Comparison of ENCODE assay signal across 9 mouse cellular contexts in the genomic region with DNA sequence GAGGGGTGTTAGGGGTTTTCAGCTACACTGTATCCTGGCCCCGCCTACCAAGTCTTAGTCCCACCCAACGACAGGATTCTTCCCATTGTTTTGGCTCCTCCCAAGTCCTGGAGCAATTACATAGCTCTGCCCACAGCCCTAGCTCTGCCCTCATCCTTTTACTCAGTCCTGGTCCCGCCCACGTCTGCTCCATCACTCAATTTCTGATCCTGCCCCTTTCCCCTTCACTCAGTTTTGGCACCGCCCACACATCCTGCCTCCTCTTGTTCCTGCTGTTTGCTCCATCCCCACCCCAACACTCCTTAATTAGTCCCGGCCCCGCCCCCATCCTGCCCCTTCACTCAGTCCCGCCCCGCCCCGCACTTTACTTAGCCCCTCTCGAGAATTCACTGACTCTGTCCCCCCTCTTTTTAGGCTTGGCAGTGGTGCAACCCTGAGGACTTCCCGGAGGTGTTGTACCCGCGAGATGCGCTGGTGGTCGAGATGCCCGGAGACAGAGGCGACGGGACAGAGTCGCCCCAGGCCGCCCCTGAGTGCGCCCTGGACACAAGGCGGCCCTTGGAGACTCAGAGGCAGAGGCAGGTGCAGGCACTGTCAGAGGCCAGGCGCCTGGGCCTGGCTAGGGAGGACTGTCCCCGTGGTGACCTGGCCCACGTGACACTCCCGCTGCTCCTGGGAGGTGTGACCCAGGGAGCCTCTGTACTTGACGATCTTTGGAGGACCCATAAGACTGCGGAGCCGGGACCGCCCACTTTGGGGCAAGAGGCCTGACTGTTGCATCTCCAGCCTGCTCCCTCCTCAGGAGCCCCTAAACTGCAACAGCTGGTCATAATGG. TPM values are rescaled to one million over a fixed set of nuclear protein-coding genes. Genes with fewer than 3 reads are reported as not detected.
DNase-seq lines count a peak whose midpoint lies in the region; ATAC-seq lines count a peak whose summit lies in the region.
"Had no signal": no experiment of that assay in that cellular context is flagged by ENCODE, and none has a peak within 500 bp of the region (broad histone marks: within the 10 kb centered on the region; RNA-seq: fewer than 3 reads in every experiment).

No protein-coding gene starts in this region.

- H3K4me3 ChIP-seq in forebrain, embryonic 14.5 days (ENCODE audit: low read depth, low read length): no peak overlapping the region
- peak overlapping the region; percentile 29 for H3K4me3 ChIP-seq in hindbrain, embryonic 10.5 days
- H3K4me3 ChIP-seq in limb, embryonic 11.5 days (ENCODE audit: low read depth, low read length): no peak overlapping the region
- no peak overlapping the region for H3K4me3 ChIP-seq in midbrain, embryonic 14.5 days (replicated peaks; ENCODE audit: low read depth, low read length)

- no peaks in the 10 kb centered on the region for H3K36me3 ChIP-seq in forebrain, embryonic 14.5 days (ENCODE audit: control insufficient read depth, insufficient read depth, low read length)
- H3K36me3 ChIP-seq in hindbrain, embryonic 10.5 days: no peaks in the 10 kb centered on the region
- no peaks in the 10 kb centered on the region for H3K36me3 ChIP-seq in limb, embryonic 11.5 days (ENCODE audit: control insufficient read depth, insufficient read depth, low read length)
- H3K36me3 ChIP-seq in midbrain, embryonic 14.5 days (ENCODE audit: control insufficient read depth, insufficient read depth, low read length): no peaks in the 10 kb centered on the region

- H3K9ac ChIP-seq in forebrain, embryonic 14.5 days (ENCODE audit: low read length): no peak overlapping the region
- H3K9ac ChIP-seq in limb, embryonic 11.5 days (ENCODE audit: low read length): no peak overlapping the region
- no peak overlapping the region for H3K9ac ChIP-seq in midbrain, embryonic 14.5 days (replicated peaks; ENCODE audit: low read length)

- ATAC-seq in forebrain, embryonic 14.5 days: peak; percentile 45
- peak; percentile 76 for ATAC-seq in limb, embryonic 11.5 days (ENCODE audit: insufficient number of reproducible peaks, low FRiP score, low TSS enrichment, low read depth)
- ATAC-seq in midbrain, embryonic 14.5 days (ENCODE audit: low FRiP score, low TSS enrichment): peak; percentile 61; the same call in 1 of the 2 replicates

- H3K27me3 ChIP-seq in forebrain, embryonic 14.5 days (replicated peaks; ENCODE audit: control insufficient read depth, insufficient read depth, low read length): peaks cover 15% of the 10 kb centered on the region; the same call in 1 of the 2 replicates
- peaks cover 69% of the 10 kb centered on the region for H3K27me3 ChIP-seq in hindbrain, embryonic 10.5 days (ENCODE audit: insufficient read depth, poor library complexity, severe bottlenecking)
- H3K27me3 ChIP-seq in limb, embryonic 11.5 days (ENCODE audit: control insufficient read depth, insufficient read depth, low read length): 0 out of 2 replicates have a peak, but pooled peaks cover 11% of the 10 kb centered on the region
- H3K27me3 ChIP-seq in midbrain, embryonic 14.5 days (ENCODE audit: control insufficient read depth, insufficient read depth, low read length): peaks cover 27% of the 10 kb centered on the region; the same call in 1 of the 2 replicates
- H3K27me3 ChIP-seq: CH12.LX had no signal

- no peaks in the 10 kb centered on the region for H3K4me1 ChIP-seq in forebrain, embryonic 14.5 days (ENCODE audit: control insufficient read depth, insufficient read depth, low read length)
- H3K4me1 ChIP-seq in hindbrain, embryonic 10.5 days (replicated peaks): peaks cover 23% of the 10 kb centered on the region
- H3K4me1 ChIP-seq in limb, embryonic 11.5 days (ENCODE audit: control insufficient read depth, insufficient read depth, low read length): no peaks in the 10 kb centered on the region
- H3K4me1 ChIP-seq in midbrain, embryonic 14.5 days (ENCODE audit: control insufficient read depth, insufficient read depth, low read length): no peaks in the 10 kb centered on the region

- no peak overlapping the region for H3K27ac ChIP-seq in forebrain, embryonic 14.5 days (ENCODE audit: low read depth, low read length)
- no peak overlapping the region; the same call in 1 of the 2 replicates for H3K27ac ChIP-seq in hindbrain, embryonic 10.5 days
- no peak overlapping the region for H3K27ac ChIP-seq in limb, embryonic 11.5 days (replicated peaks; ENCODE audit: low read depth, low read length)
- H3K27ac ChIP-seq in midbrain, embryonic 14.5 days (replicated peaks; ENCODE audit: low read depth, low read length): no peak overlapping the region

- 2% methylated on average over 31 of the region's 31 CpGs for WGBS in forebrain, embryonic 14.5 days
- 2% methylated on average over 31 of the region's 31 CpGs for WGBS in hindbrain, embryonic 10.5 days
- WGBS in limb, embryonic 11.5 days: 3% methylated on average over 31 of the region's 31 CpGs
- 4% methylated on average over 31 of the region's 31 CpGs for WGBS in midbrain, embryonic 14.5 days

- H3K9me3 ChIP-seq in forebrain, embryonic 14.5 days (replicated peaks; ENCODE audit: control insufficient read depth, low read length): 0 out of 2 replicates have a peak, but pooled peaks cover 2% of the 10 kb centered on the region
- H3K9me3 ChIP-seq in hindbrain, embryonic 10.5 days: peaks cover 16% of the 10 kb centered on the region; the same call in 1 of the 2 replicates
- no peaks in the 10 kb centered on the region for H3K9me3 ChIP-seq in limb, embryonic 11.5 days (ENCODE audit: control insufficient read depth, low read length)
- H3K9me3 ChIP-seq in midbrain, embryonic 14.5 days (ENCODE audit: control insufficient read depth, low read length): peaks cover 9% of the 10 kb centered on the region; the same call in 1 of the 2 replicates

- H3K4me2 ChIP-seq in forebrain, embryonic 14.5 days (ENCODE audit: low read length): no peak overlapping the region
- peak overlapping the region; percentile 27; the same call in 1 of the 2 replicates for H3K4me2 ChIP-seq in limb, embryonic 11.5 days (ENCODE audit: low read depth, severe bottlenecking)
- H3K4me2 ChIP-seq in midbrain, embryonic 14.5 days (ENCODE audit: low read length): no peak overlapping the region

- peak; percentile 81 for DNase-seq in layer of hippocampus, adult 9-11 months
- DNase-seq in layer of hippocampus, adult 8-10 months (ENCODE audit: low spot score in 2 of 2): no peak
- DNase-seq in forebrain, embryonic 14.5 days (ENCODE audit: low spot score): peak; percentile 58
- peak; percentile 74 for DNase-seq in hindbrain, embryonic 10.5 days (ENCODE audit: low spot score)
- DNase-seq in limb, embryonic 11.5 days (ENCODE audit: low spot score): peak; percentile 78
- no peak for DNase-seq in midbrain, embryonic 14.5 days
- DNase-seq in cerebellum, adult 9-10 months: no peak
- DNase-seq in right cerebral cortex, postnatal 14 days: no peak

RNA-seq across cellular contexts. Expression of a gene that starts 12.1 kb away (rescaled TPM):
- 1 to 10 TPM in 1 of 4 experiments, under 1 TPM in 3; 0.83 to 1.1 (median 0.85) TPM for total RNA-seq in layer of hippocampus, adult 8-10 months (2022)
- 0.22 TPM in 1 of 2 replicates, not detected in the other for polyA plus RNA-seq in forebrain, embryonic 14.5 days (2014; fragmentation: Nextera tagmentation; extraction: Ambion mirVana)
- polyA plus RNA-seq in hindbrain, embryonic 10.5 days (2016; fragmentation: Nextera tagmentation; extraction: Ambion mirVana): 0.05 TPM in 1 of 2 replicates, not detected in the other
- not detected in 2 replicates for polyA plus RNA-seq in limb, embryonic 11.5 days (2014; fragmentation: Nextera tagmentation; extraction: Ambion mirVana)
- polyA plus RNA-seq in midbrain, embryonic 14.5 days (2014; fragmentation: Nextera tagmentation; extraction: Ambion mirVana): 0.45 TPM in 1 of 2 replicates, not detected in the other

RNA-seq across cellular contexts. Expression of a gene that starts 15.5 kb away (rescaled TPM):
- total RNA-seq in layer of hippocampus, adult 8-10 months (2022): 100 to 1,000 TPM; 340 to 427 (median 396) TPM
- 15.5 and 18.6 TPM in 2 replicates for polyA plus RNA-seq in forebrain, embryonic 14.5 days (2014; fragmentation: Nextera tagmentation; extraction: Ambion mirVana)
- 11.4 and 18.2 TPM in 2 replicates for polyA plus RNA-seq in hindbrain, embryonic 10.5 days (2016; fragmentation: Nextera tagmentation; extraction: Ambion mirVana)
- polyA plus RNA-seq in limb, embryonic 11.5 days (2014; fragmentation: Nextera tagmentation; extraction: Ambion mirVana): 11.7 and 14.6 TPM in 2 replicates
- polyA plus RNA-seq in midbrain, embryonic 14.5 days (2014; fragmentation: Nextera tagmentation; extraction: Ambion mirVana): 22.7 and 24.3 TPM in 2 replicates

RNA-seq across cellular contexts. Expression of a gene that starts 19.2 kb away (rescaled TPM):
- total RNA-seq in layer of hippocampus, adult 8-10 months (2022): 10 to 100 TPM; 14.8 to 25.8 (median 21.3) TPM
- 6.8 and 7.4 TPM in 2 replicates for polyA plus RNA-seq in forebrain, embryonic 14.5 days (2014; fragmentation: Nextera tagmentation; extraction: Ambion mirVana)
- 7.3 and 8.7 TPM in 2 replicates for polyA plus RNA-seq in hindbrain, embryonic 10.5 days (2016; fragmentation: Nextera tagmentation; extraction: Ambion mirVana)
- 4.9 and 5.1 TPM in 2 replicates for polyA plus RNA-seq in limb, embryonic 11.5 days (2014; fragmentation: Nextera tagmentation; extraction: Ambion mirVana)
- polyA plus RNA-seq in midbrain, embryonic 14.5 days (2014; fragmentation: Nextera tagmentation; extraction: Ambion mirVana): 7.1 and 7.5 TPM in 2 replicates

RNA-seq across cellular contexts. Expression of a gene that starts 42.7 kb away (rescaled TPM):
- 10 to 100 TPM; 16.5 to 20.0 (median 16.6) TPM for total RNA-seq in layer of hippocampus, adult 8-10 months (2022)
- 7.3 and 11.3 TPM in 2 replicates for polyA plus RNA-seq in forebrain, embryonic 14.5 days (2014; fragmentation: Nextera tagmentation; extraction: Ambion mirVana)
- 6.2 and 19.3 TPM in 2 replicates for polyA plus RNA-seq in hindbrain, embryonic 10.5 days (2016; fragmentation: Nextera tagmentation; extraction: Ambion mirVana)
- polyA plus RNA-seq in limb, embryonic 11.5 days (2014; fragmentation: Nextera tagmentation; extraction: Ambion mirVana): 3.8 and 3.9 TPM in 2 replicates
- 13.3 and 16.0 TPM in 2 replicates for polyA plus RNA-seq in midbrain, embryonic 14.5 days (2014; fragmentation: Nextera tagmentation; extraction: Ambion mirVana)

RNA-seq across cellular contexts. Expression of a gene that starts 43.8 kb away (rescaled TPM):
- 100 to 1,000 TPM; 145 to 157 (median 153) TPM for total RNA-seq in layer of hippocampus, adult 8-10 months (2022)
- 57.9 and 84.9 TPM in 2 replicates for polyA plus RNA-seq in forebrain, embryonic 14.5 days (2014; fragmentation: Nextera tagmentation; extraction: Ambion mirVana)
- 73.4 and 82.1 TPM in 2 replicates for polyA plus RNA-seq in hindbrain, embryonic 10.5 days (2016; fragmentation: Nextera tagmentation; extraction: Ambion mirVana)
- 46.9 and 48.3 TPM in 2 replicates for polyA plus RNA-seq in limb, embryonic 11.5 days (2014; fragmentation: Nextera tagmentation; extraction: Ambion mirVana)
- 79.2 and 84.7 TPM in 2 replicates for polyA plus RNA-seq in midbrain, embryonic 14.5 days (2014; fragmentation: Nextera tagmentation; extraction: Ambion mirVana)

Comparison
In these comparisons a context has a peak if more than half of its experiments do, and no peak if none do; other contexts are left out.
1. DNase-seq: peak in layer of hippocampus, adult 9-11 months (single experiment), forebrain, embryonic 14.5 days (single experiment), hindbrain, embryonic 10.5 days (single experiment) and limb, embryonic 11.5 days (single experiment); none in layer of hippocampus, adult 8-10 months (0 of 2), midbrain, embryonic 14.5 days (single experiment), cerebellum, adult 9-10 months (single experiment) and right cerebral cortex, postnatal 14 days (single experiment).
2. Peak in every context shown above with its lines, with median percentiles within 50 percentile points of each other: ATAC-seq.